Mouse (Mus musculus): Measurements from ENCODE around the gene Spata22. TPM values are rescaled to one million over a fixed set of nuclear protein-coding genes. Genes with fewer than 3 reads are reported as not detected.

Gene Spata22
- 4.5 and 5.3 TPM in 2 replicates for polyA plus RNA-seq (2012; rRNA removed)

DNA sequence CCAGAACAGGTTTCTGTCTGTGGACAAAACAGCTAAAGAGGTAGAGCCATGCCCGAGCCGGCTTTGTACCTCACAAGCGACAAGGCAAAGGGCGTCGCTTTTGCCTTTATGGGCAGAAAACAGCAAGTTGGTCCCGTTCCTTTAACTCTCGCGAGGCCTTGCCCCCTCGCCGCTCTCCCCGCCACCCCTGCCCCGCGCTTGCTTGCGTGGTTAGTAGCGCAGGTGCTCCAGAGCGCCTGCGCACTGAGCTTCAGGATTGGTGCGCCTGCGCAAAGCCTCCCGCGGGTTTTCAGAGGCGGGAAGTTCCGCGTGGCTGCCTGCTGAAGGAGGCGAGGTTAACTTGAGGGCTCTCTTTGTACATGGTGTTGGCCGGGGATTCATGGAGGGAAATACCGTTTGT, at the start of gene Spata22, which contains the start of the genes Aspa and Gm49340:
Gene Spata22 (plus strand): TSS at position 300 of the 400 bp plus-strand sequence.
Gene Aspa (minus strand): TSS at position 155 of the 400 bp plus-strand sequence.
Gene Gm49340 (plus strand): TSS at position 300 of the 400 bp plus-strand sequence.

DNA sequence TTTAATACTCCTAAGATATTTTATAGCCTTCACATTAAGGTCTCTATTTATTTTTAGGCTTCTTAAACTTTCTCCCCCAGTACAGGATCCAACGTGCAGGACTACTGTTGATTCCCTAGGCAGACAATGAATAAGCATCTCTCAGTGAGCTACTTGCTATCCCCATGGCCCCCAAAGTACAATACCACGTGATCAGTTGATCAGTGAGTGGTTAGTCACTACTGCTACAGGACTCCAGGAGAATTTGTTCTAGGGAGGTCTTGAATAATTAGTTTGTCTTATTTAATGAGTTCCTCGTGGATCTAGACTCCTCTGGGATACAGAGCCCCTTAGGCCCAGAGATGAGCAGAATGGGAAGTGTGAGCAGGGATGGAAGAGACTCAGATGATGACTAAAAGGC, 20.9 kb downstream of the Spata22 start, which contains the start of gene Olfr20:
Gene Olfr20 (plus strand): TSS at position 301 of the 400 bp plus-strand sequence.

DNA sequence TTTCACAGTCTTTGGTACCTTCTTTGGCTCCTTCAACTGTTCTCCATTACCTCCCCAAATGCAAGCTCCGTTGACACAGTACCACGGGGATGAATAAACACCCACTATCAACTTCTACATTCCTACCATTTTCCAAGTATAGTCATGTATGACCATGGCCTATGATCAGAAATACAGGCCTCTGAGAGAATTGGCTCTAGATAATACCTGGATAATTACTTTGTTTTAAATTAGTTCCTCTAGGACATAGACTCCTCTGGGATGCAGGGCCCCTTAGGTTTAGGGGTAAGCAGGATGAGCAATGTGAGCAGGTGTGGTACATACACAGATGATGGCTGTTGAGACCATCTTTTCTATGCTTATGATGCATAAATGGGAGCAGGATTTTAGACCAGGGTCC, 41.4 kb downstream of the Spata22 start, which contains the start of gene Olfr376:
Gene Olfr376 (plus strand): TSS at position 301 of the 400 bp plus-strand sequence.

Other genes with a start within 250 kb of the Spata22 start
- gene Itgae, start 239.2 kb upstream of the Spata22 start, polyA plus RNA-seq (2012; rRNA removed), result 0.16 and 0.22 TPM in 2 replicates
- gene Haspin, start 191.4 kb upstream of the Spata22 start, polyA plus RNA-seq (2012; rRNA removed), result 2.7 and 2.9 TPM in 2 replicates
- 0.09 and 0.14 TPM in 2 replicates for gene P2rx5, start 169.3 kb upstream of the Spata22 start, polyA plus RNA-seq (2012; rRNA removed)
- 61.5 and 63.4 TPM in 2 replicates for gene Emc6, start 152.7 kb upstream of the Spata22 start, polyA plus RNA-seq (2012; rRNA removed)
- 15.3 and 18.9 TPM in 2 replicates for gene Tax1bp3, start 152.7 kb upstream of the Spata22 start, polyA plus RNA-seq (2012; rRNA removed)
- 5.9 TPM in 2 replicates for gene Ctns, start 130.7 kb upstream of the Spata22 start, polyA plus RNA-seq (2012; rRNA removed)
- gene Shpk, start 130.3 kb upstream of the Spata22 start, polyA plus RNA-seq (2012; rRNA removed), result 5.4 and 5.6 TPM in 2 replicates
- 0.29 and 0.50 TPM in 2 replicates for gene Trpv1, start 95.4 kb upstream of the Spata22 start, polyA plus RNA-seq (2012; rRNA removed)
- gene Trpv3, start 62.4 kb upstream of the Spata22 start, polyA plus RNA-seq (2012; rRNA removed), result 0.02 TPM in 2 replicates
- gene Aspa, start 145 bp upstream of the Spata22 start, polyA plus RNA-seq (2012; rRNA removed), result 6.0 and 6.2 TPM in 2 replicates
- gene Gm49340, start within 50 bp of the Spata22 start, polyA plus RNA-seq (2012; rRNA removed), result 0.18 and 0.23 TPM in 2 replicates
- 0.54 and 0.66 TPM in 2 replicates for gene Olfr20, start 21.0 kb downstream of the Spata22 start, polyA plus RNA-seq (2012; rRNA removed)
- gene Olfr376, start 41.5 kb downstream of the Spata22 start, polyA plus RNA-seq (2012; rRNA removed), result not detected in 2 replicates
- gene Olfr1, start 69.9 kb downstream of the Spata22 start, polyA plus RNA-seq (2012; rRNA removed), result not detected in 2 replicates
- not detected in 2 replicates for gene Olfr378, start 98.7 kb downstream of the Spata22 start, polyA plus RNA-seq (2012; rRNA removed)
- not detected in 2 replicates for gene Olfr380, start 127.8 kb downstream of the Spata22 start, polyA plus RNA-seq (2012; rRNA removed)
- gene Olfr381, start 161.9 kb downstream of the Spata22 start, polyA plus RNA-seq (2012; rRNA removed), result not detected in 2 replicates
- gene Olfr382, start 187.5 kb downstream of the Spata22 start, polyA plus RNA-seq (2012; rRNA removed), result not detected in 2 replicates